Mouse (Mus musculus) layer of hippocampus, adult 2 months (tissue): Measurements from ENCODE around the gene Cnksr1. TPM values are rescaled to one million over a fixed set of nuclear protein-coding genes. Genes with fewer than 3 reads are reported as not detected.

ENCODE experiments used
- DNase-seq, 2 experiments: peaks; one replicate each; pipeline ENCODE4 v3.0.0; 2022; ENCODE audit warnings: low spot score in 2 of 2
- H3K27ac ChIP-seq: fragments of 200-600 bp; 2 replicates; pipeline ENCODE4 v1.8.1; 2022
- H3K4me3 ChIP-seq: fragments of 200-600 bp; 2 replicates; pipeline ENCODE4 v1.8.1; 2022; ENCODE audit warnings: mild to moderate bottlenecking
- CTCF ChIP-seq: fragments of 200-600 bp; conservative IDR thresholded peaks from 2 replicates; pipeline ENCODE4 v1.8.1; 2022; ENCODE audit warnings: antibody characterized with exemption, mild to moderate bottlenecking, moderate library complexity
- total RNA-seq, 2 experiments: library from RNA; stranded (reverse); gene quantifications; 2 replicates each; pipeline ENCODE4 v1.2.3; 2021

Cnksr1 gene
- total RNA-seq, 2 experiments from 2014 or later = 0.38 to 0.66 TPM

- DNase-seq = no peak
- no peak for TF ChIP-seq CTCF
- peak overlapping the region; percentile 54 for H3K4me3 ChIP-seq
- H3K27ac ChIP-seq = no peak overlapping the region
These were observed 12.1 kb upstream of the Cnksr1 start for GRCm38 (mm10) chr4:134250116-134250929.

GRCm38 (mm10) chr4:134249651-134250050 is 11.5 kb upstream of the Cnksr1 start:
- Histone ChIP-seq H3K4me3 (peak overlapping the region; percentile 54), H3K27ac (no peak overlapping the region)
- TF ChIP-seq CTCF = peak; percentile 96
- peak in 1 of 2 experiments; percentile 67 for DNase-seq

GRCm38 (mm10) chr4:134246719-134247258 is 8.6 kb upstream of the Cnksr1 start, which contains the start of gene Gm30191:
Gene Gm30191, plus strand, starts transcription at chr4:134246935.
- DNase-seq = no peak
- Histone ChIP-seq H3K27ac (peak within 1 kb of the TSS; percentile 36; the same call in 1 of the 2 replicates), H3K4me3 (peak within 1 kb of the TSS; percentile 89)
- TF ChIP-seq CTCF = no peak

GRCm38 (mm10) chr4:134246256-134246655 is 8.1 kb upstream of the Cnksr1 start:
- H3K27ac ChIP-seq = no peak overlapping the region
- TF ChIP-seq CTCF = no peak
- H3K4me3 ChIP-seq = no peak overlapping the region
- DNase-seq = no peak

GRCm38 (mm10) chr4:134245148-134245843 is 7.1 kb upstream of the Cnksr1 start, which contains the start of gene Zfp593:
Gene Zfp593, minus strand, starts transcription at chr4:134245592.
- peak within 1 kb of the TSS; percentile 83 for H3K27ac ChIP-seq

GRCm38 (mm10) chr4:134243516-134244250 is 5.5 kb upstream of the Cnksr1 start, which contains the start of gene E130218I03Rik:
Gene E130218I03Rik, plus strand, starts transcription at chr4:134243662.
- TF ChIP-seq CTCF = no peak
- no peak within 1 kb of the TSS; the same call in 1 of the 2 replicates for H3K4me3 ChIP-seq
- H3K27ac ChIP-seq = no peak within 1 kb of the TSS
- no peak for DNase-seq

More at GRCm38 (mm10) chr4:134245148-134245843, 7.1 kb upstream of the Cnksr1 start, which contains the start of gene Zfp593:
- TF ChIP-seq CTCF = peak; percentile 94
- peak within 1 kb of the TSS; percentile 89 for H3K4me3 ChIP-seq
- peak; percentile 95 to 98 for DNase-seq

GRCm38 (mm10) chr4:134238686-134239085 is 487 bp upstream of the Cnksr1 start:
- no peak for DNase-seq
- Histone ChIP-seq H3K4me3 (peak overlapping the region; percentile 29; the same call in 1 of the 2 replicates), H3K27ac (no peak overlapping the region)
- no peak for TF ChIP-seq CTCF

GRCm38 (mm10) chr4:134237582-134238278 is 469 bp downstream of the Cnksr1 start:
- no peak for DNase-seq
- TF ChIP-seq CTCF = no peak
- no peak overlapping the region; the same call in 1 of the 2 replicates for H3K4me3 ChIP-seq
- H3K27ac ChIP-seq = no peak overlapping the region

GRCm38 (mm10) chr4:134234876-134235275 is 3.3 kb downstream of the Cnksr1 start:
- DNase-seq = no peak
- no peak overlapping the region for H3K27ac ChIP-seq

GRCm38 (mm10) chr4:134230431-134230830 is 7.8 kb downstream of the Cnksr1 start:
- TF ChIP-seq CTCF = no peak
- Histone ChIP-seq H3K27ac (no peak overlapping the region), H3K4me3 (no peak overlapping the region)
- no peak for DNase-seq

More at GRCm38 (mm10) chr4:134234876-134235275, 3.3 kb downstream of the Cnksr1 start:
- no peak overlapping the region for H3K4me3 ChIP-seq
- TF ChIP-seq CTCF = no peak

GRCm38 (mm10) chr4:134227194-134227593 is 11.0 kb downstream of the Cnksr1 start, which contains the start of gene Catsper4:
Gene Catsper4, minus strand, starts transcription at chr4:134227383.
- H3K4me3 ChIP-seq = no peak within 1 kb of the TSS
- TF ChIP-seq CTCF = peak; percentile 73
- DNase-seq = no peak
- no peak within 1 kb of the TSS for H3K27ac ChIP-seq
